Mouse (Mus musculus) CH12.LX (cell line): ENCODE measurements at regions not wholly inside any gene's neighbourhood (a gene's known extent, or its start where the extent isn't known, plus 50 kb on each side); places are given as distances from the start of the nearest gene placed in this dataset.

Source experiments
- CTCF ChIP-seq, 2 experiments: IDR thresholded peaks in 1 of 2; conservative IDR thresholded peaks in 1 of 2; 2 replicates each; pipeline ENCODE4 v1.5.1; 2011 to 2012; ENCODE audit warnings: low read depth in 2 of 2, low read length in 2 of 2, improper control_type of control experiment in 1 of 2, inconsistent platforms in 1 of 2, mild to moderate bottlenecking in 1 of 2, moderate library complexity in 1 of 2
- ELF1 ChIP-seq: IDR thresholded peaks from 2 replicates; pipeline ENCODE4 v1.6.1; 2014; ENCODE audit warnings: low read depth, mild to moderate bottlenecking, inconsistent platforms, low read length, improper control_type of control experiment
- EP300 ChIP-seq: IDR thresholded peaks from 2 replicates; pipeline ENCODE4 v1.6.1; 2011; ENCODE audit warnings: low read length, improper control_type of control experiment
- MAFK ChIP-seq: IDR thresholded peaks from 2 replicates; pipeline ENCODE4 v1.6.1; 2011; ENCODE audit warnings: low read length, improper control_type of control experiment; ENCODE audit not compliant: insufficient replicate concordance
- MAX ChIP-seq: IDR thresholded peaks from 2 replicates; pipeline ENCODE4 v1.6.1; 2011; ENCODE audit warnings: low read length, improper control_type of control experiment
- MYC ChIP-seq: IDR thresholded peaks from 2 replicates; pipeline ENCODE4 v1.6.1; 2011; ENCODE audit warnings: low read depth, mild to moderate bottlenecking, improper control_type of control experiment, low read length
- POLR2A ChIP-seq: IDR thresholded peaks from 2 replicates; pipeline ENCODE4 v1.6.1; 2011; ENCODE audit warnings: low read depth, mild to moderate bottlenecking, improper control_type of control experiment, low read length
- SIN3A ChIP-seq: IDR thresholded peaks from 2 replicates; pipeline ENCODE4 v1.6.1; 2012; ENCODE audit warnings: low read length, improper control_type of control experiment, inconsistent platforms
- SMC3 ChIP-seq: IDR thresholded peaks from 2 replicates; pipeline ENCODE4 v1.6.1; 2011; ENCODE audit warnings: low read depth, low read length, improper control_type of control experiment
- TCF12 ChIP-seq: IDR thresholded peaks from 2 replicates; pipeline ENCODE4 v1.6.1; 2014; ENCODE audit warnings: low read depth, mild to moderate bottlenecking, inconsistent platforms, low read length, improper control_type of control experiment
- UBTF ChIP-seq: IDR thresholded peaks from 2 replicates; pipeline ENCODE4 v1.6.1; 2012; ENCODE audit warnings: low read depth, mild to moderate bottlenecking, inconsistent platforms, low read length, improper control_type of control experiment, moderate library complexity
- USF2 ChIP-seq: conservative IDR thresholded peaks from 2 replicates; pipeline ENCODE4 v1.6.1; 2011; ENCODE audit warnings: low read depth, low read length, improper control_type of control experiment

DNA sequence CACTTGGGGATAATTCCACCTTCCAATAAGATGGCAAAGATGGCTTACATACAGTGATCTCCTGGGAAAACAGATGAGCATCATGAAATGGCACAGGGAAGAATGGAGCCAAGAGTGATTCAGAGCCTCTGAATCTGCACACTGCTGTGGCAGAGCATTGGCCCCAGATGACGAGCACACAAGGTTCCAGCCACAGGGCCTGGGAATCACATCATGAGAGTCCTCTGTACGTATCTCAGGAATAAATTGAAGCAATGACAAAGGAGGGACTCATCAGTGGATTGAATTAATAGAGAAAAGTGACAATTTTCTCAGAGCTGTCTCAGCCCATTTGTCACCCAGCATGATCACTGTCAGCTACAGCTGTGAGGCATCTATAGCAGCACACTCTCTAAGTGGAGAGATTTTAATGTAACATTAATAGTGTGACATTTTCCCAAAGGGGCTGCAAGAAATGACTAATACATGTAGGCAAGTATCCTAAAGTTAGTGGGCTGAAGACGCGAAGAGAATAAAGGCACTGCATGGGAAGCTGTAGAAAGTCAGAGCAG is 184.0 kb downstream of the Sh2d4b start:
- TF ChIP-seq POLR2A: no peak
- TF ChIP-seq CTCF (conservative IDR thresholded peaks at IDR 0.05 in 1 of 2, IDR thresholded peaks at IDR 0.05 in 1 of 2; ENCODE audit: low read depth in 2 of 2, low read length in 2 of 2): no peak
- TF ChIP-seq MAX: no peak
- no peak for TF ChIP-seq UBTF
- no peak for TF ChIP-seq USF2
- no peak for TF ChIP-seq SIN3A
- no peak for TF ChIP-seq EP300
- no peak for TF ChIP-seq SMC3
- TF ChIP-seq MAFK: no peak
- no peak for TF ChIP-seq MYC
- no peak for TF ChIP-seq ELF1
- no peak for TF ChIP-seq TCF12
